16 mouse cellular contexts compared by ENCODE assay signal in the genomic region with DNA sequence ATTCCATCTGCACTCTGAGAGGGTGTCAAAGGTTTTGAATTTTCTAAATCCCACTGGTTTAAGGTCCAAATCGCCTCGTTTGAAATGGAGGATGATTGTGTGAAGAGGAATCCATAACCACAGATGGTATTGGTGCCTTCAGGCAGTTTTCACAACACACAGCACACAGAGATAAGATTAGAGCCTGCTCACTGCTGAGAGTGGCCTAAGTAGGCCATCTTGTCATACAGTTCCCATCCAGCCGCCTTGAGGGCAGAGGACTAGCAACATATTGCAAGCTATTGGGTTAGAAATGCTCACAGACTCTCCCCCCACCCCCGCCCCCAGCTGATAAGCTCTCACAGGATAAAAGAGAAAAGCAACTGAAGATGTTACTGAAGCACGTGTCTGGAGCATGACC.
DNase-seq lines count a peak whose midpoint lies in the region; ATAC-seq and TF ChIP-seq lines count a peak whose summit lies in the region.
"Had no signal": no experiment of that assay in that cellular context is flagged by ENCODE, and none has a peak within 500 bp of the region (broad histone marks: within the 10 kb centered on the region; RNA-seq: fewer than 3 reads in every experiment).

No protein-coding gene starts in this region.

- H3K4me1 ChIP-seq in cerebellum, adult 2 months (ENCODE audit: control insufficient read depth, insufficient read depth, low read length), result no peaks in the 10 kb centered on the region
- no peaks in the 10 kb centered on the region for H3K4me1 ChIP-seq in embryonic facial prominence, embryonic 14.5 days (ENCODE audit: control insufficient read depth, insufficient read depth, low read length)
- H3K4me1 ChIP-seq in liver, embryonic 12.5 days, result no peaks in the 10 kb centered on the region
- H3K4me1 ChIP-seq: embryonic facial prominence, embryonic 13.5 days; forebrain, embryonic 12.5 days had no signal

- H3K27ac ChIP-seq in cerebellum, adult 2 months (ENCODE audit: insufficient read depth, low read length), result no peak overlapping the region
- H3K27ac ChIP-seq in embryonic facial prominence, embryonic 14.5 days (replicated peaks; ENCODE audit: low read depth, low read length), result no peak overlapping the region
- no peak overlapping the region for H3K27ac ChIP-seq in liver, embryonic 12.5 days
- H3K27ac ChIP-seq: embryonic facial prominence, embryonic 13.5 days; forebrain, embryonic 12.5 days; gastrocnemius, adult 2 months; heart, embryonic 10.5 days had no signal

- H3K9me3 ChIP-seq in embryonic facial prominence, embryonic 14.5 days (ENCODE audit: control insufficient read depth, low read length), result no peaks in the 10 kb centered on the region
- no peaks in the 10 kb centered on the region for H3K9me3 ChIP-seq in liver, embryonic 12.5 days (replicated peaks)
- H3K9me3 ChIP-seq: embryonic facial prominence, embryonic 13.5 days; forebrain, embryonic 12.5 days; heart, embryonic 10.5 days had no signal

- WGBS in cerebellum, adult 2 months, result 54% methylated on average over 5 of the region's 5 CpGs
- WGBS in embryonic facial prominence, embryonic 14.5 days, result 40% methylated on average over 5 of the region's 5 CpGs
- WGBS in liver, embryonic 12.5 days (ENCODE audit: insufficient replicate concordance), result 41% methylated on average over 5 of the region's 5 CpGs

- H3K4me3 ChIP-seq in cerebellum, adult 2 months (replicated peaks; ENCODE audit: insufficient read depth, low read depth, low read length), result no peak overlapping the region
- H3K4me3 ChIP-seq in embryonic facial prominence, embryonic 14.5 days (ENCODE audit: low read depth, low read length), result no peak overlapping the region
- H3K4me3 ChIP-seq in liver, embryonic 12.5 days, result no peak overlapping the region
- H3K4me3 ChIP-seq: embryonic facial prominence, embryonic 13.5 days; forebrain, embryonic 12.5 days; gastrocnemius, adult 2 months; heart, embryonic 10.5 days had no signal

- no peaks in the 10 kb centered on the region for H3K27me3 ChIP-seq in cerebellum, adult 2 months (ENCODE audit: control insufficient read depth, insufficient read depth, low read length)
- no peaks in the 10 kb centered on the region for H3K27me3 ChIP-seq in embryonic facial prominence, embryonic 14.5 days (replicated peaks; ENCODE audit: control insufficient read depth, insufficient read depth, low read length)
- no peaks in the 10 kb centered on the region for H3K27me3 ChIP-seq in liver, embryonic 12.5 days (replicated peaks)
- H3K27me3 ChIP-seq: embryonic facial prominence, embryonic 13.5 days had no signal

- TF ChIP-seq CTCF in cerebellum, adult 2 months (IDR thresholded peaks at IDR 0.05; ENCODE audit: borderline replicate concordance, insufficient read depth, low read depth, low read length), result no peak

- intact Hi-C loops in left cerebral cortex, postnatal 4 days (cut with DNase I), result no loop called here

- no peak overlapping the region for H3K4me2 ChIP-seq in embryonic facial prominence, embryonic 14.5 days (ENCODE audit: low read depth, low read length)
- H3K4me2 ChIP-seq in liver, embryonic 12.5 days, result no peak overlapping the region
- H3K4me2 ChIP-seq: embryonic facial prominence, embryonic 13.5 days; forebrain, embryonic 12.5 days had no signal

- TF ChIP-seq POLR2A in cerebellum, adult 2 months (IDR thresholded peaks at IDR 0.05; ENCODE audit: borderline replicate concordance, insufficient read depth, low read length), result no peak

- H3K9ac ChIP-seq in embryonic facial prominence, embryonic 14.5 days (ENCODE audit: low read depth, low read length), result no peak overlapping the region
- H3K9ac ChIP-seq in liver, embryonic 12.5 days, result no peak overlapping the region
- H3K9ac ChIP-seq: embryonic facial prominence, embryonic 13.5 days; forebrain, embryonic 12.5 days had no signal

- DNase-seq in left cerebral cortex, postnatal 4 days, result peak; percentile 13
- no peak for DNase-seq in left cerebral cortex, adult 8-10 months (ENCODE audit: low spot score in 2 of 2)
- peak; percentile 10 to 39 for DNase-seq in cerebellum, adult 2 months
- DNase-seq in embryonic facial prominence, embryonic 14.5 days (ENCODE audit: low spot score), result no peak
- DNase-seq in retina, embryonic 14.5 days (ENCODE audit: low spot score), result peak; percentile 5
- no peak for DNase-seq in spleen, postnatal 4 days (ENCODE audit: low spot score in 2 of 2)
- DNase-seq: gastrocnemius, adult 2 months; heart, postnatal 4 days; kidney, adult 2 months; liver; lung, postnatal 10 days had no signal

- ATAC-seq in embryonic facial prominence, embryonic 14.5 days (ENCODE audit: low read depth), result 0 out of 2 replicates have a peak, but pooled peaks have one; percentile 41
- ATAC-seq in liver, embryonic 12.5 days, result no peak

- no peaks in the 10 kb centered on the region for H3K36me3 ChIP-seq in embryonic facial prominence, embryonic 14.5 days (ENCODE audit: control insufficient read depth, insufficient read depth, low read length)
- H3K36me3 ChIP-seq in liver, embryonic 12.5 days, result no peaks in the 10 kb centered on the region
- H3K36me3 ChIP-seq: embryonic facial prominence, embryonic 13.5 days; forebrain, embryonic 12.5 days; G1E; heart, embryonic 10.5 days had no signal

Comparison
In these comparisons a context has a peak if more than half of its experiments do, and no peak if none do; other contexts are left out.
1. DNase-seq: peak in left cerebral cortex, postnatal 4 days (single experiment), cerebellum, adult 2 months (2 of 2) and retina, embryonic 14.5 days (single experiment); none in left cerebral cortex, adult 8-10 months (0 of 2), embryonic facial prominence, embryonic 14.5 days (single experiment) and spleen, postnatal 4 days (0 of 2).